Mouse (Mus musculus) embryonic fibroblast, embryonic 13.5 days (primary cell): ENCODE data around the gene Sfta2.

ENCODE experiments used
- CTCF ChIP-seq: IDR thresholded peaks from 2 replicates; pipeline ENCODE4 v1.5.1; 2011; ENCODE audit warnings: mild to moderate bottlenecking, control low read depth, low read length, moderate library complexity, borderline replicate concordance; ENCODE audit not compliant: insufficient read depth
- POLR2A ChIP-seq: IDR thresholded peaks from 2 replicates; pipeline ENCODE4 v1.6.1; 2011; ENCODE audit warnings: low read depth, mild to moderate bottlenecking, control low read depth, low read length, moderate library complexity

DNA sequence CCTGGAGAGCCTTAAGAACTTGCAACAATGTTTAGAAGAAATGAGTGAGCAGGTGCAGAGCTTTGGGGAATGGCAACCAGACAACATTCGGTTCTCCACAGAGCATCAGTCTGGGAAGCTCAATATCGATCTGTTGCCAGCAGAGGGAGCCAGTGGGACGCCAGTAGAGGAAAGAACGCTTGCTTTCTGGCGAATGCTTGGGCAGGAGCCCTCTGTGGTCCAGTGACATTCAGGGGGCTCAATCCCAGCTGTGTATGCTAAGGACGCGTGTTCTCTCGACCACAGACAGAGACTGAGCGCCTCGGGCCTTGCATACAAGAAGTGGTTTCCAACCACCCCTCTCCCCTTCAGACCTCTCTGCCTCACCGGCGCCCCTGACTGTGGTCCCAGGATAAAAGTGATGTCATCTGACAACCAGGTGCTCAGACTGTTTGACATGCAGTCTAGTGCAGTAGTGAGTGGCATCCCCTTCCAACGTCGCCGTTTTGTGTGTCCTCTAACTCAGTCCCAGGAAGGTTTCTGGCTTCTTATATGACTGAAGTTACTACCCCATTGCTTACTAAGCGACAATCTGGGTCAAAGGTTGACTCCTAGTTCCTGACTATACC is 16.9 kb upstream of the Sfta2 start:
- TF ChIP-seq POLR2A (no peak), CTCF (peak; percentile 82)
